Mouse (Mus musculus) thymus, postnatal 14 days (tissue): ENCODE measurements around the gene Loxl1.

Experiments
- DNase-seq: peaks from one replicate; pipeline ENCODE4 v3.0.0; 2021

The Loxl1 gene

DNA sequence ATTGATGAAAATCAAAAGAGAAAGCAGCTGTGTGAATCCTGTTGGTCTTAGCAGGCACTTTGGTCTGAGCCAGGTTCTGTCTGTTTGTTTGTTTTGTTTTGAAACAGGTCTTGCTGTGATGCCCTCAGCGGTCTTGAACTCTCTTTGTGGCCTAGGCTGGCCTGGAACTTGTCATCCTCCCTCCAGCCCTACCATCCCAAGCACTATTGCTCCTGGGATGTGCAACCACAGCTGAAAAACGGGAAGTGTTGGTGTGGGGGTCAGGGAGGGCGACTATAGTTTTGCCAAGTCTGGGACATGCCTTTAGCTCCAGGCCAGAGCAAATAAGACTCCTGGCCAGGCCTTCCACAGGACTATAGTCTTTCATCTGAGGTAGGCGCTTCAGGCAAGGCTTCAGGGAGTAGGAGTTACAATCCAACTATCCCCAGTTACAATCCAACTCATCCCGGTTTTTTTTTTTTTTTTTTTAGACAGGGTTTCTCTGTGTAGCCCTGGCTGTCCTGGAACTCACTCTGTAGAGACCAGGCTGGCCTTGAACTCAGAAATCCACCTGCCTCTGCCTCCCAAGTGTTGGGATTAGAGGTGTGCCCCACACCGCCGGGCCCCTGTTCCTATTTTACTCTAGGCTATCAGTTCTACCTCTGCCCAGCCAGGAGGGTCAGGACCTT, 64.1 kb downstream of the Loxl1 start:
- no peak for DNase-seq

DNA sequence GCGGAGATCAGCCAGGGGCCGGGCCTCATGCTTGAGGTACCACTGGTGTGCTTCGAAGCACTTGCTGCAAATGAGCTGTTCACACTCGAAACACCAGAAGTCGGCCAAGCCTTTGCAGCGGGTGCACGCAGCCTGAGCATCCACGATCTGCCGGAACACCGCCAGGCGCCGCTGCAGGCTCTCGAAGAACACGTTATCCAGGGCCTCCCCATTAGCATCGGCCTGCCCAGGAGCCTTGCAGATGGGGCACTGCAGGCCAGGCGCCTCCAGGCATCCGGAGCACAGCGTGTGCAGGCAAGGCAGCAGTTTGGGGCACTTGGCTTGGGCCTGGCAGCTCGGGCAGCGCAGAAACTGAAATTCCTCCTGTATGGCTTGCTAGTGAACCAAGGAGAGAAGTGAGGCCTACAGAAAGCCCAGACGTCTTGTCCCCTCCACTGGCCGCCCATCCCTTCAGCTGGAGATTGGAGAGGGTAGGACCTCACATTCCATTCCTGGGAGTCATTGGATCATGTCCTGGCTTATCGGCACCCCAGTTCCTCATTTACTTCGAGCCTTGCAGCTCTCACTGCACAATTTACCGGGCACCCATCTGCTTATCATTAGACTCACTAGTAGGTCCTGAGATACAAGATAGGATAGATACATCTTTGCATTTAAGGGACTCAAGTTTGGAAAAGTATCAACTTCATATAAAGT, 65.8 kb downstream of the Loxl1 start:
- DNase-seq: peak; percentile 88

GRCm38 (mm10) chr9:58246083-58246591, 66.8 kb downstream of the Loxl1 start:
- DNase-seq: no peak

DNA sequence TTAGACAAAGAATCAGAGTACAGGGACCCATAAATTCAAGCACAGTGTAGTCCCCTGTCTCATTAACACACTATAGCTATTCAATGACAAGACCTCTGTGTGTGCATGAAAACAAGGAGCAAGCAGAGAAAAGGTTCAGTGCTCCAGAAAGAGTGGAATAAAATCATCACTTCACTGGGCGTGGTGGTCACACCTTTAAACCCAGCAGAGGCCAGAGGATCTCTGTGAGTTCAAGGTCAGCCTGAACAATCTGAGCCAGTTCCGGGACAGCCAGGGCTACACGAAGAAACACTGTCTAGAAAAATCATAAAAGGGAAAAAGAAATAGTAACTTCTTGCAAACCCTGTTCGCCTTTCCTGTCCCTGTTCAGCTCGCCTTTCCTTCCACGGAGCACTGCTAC, 69.3 kb downstream of the Loxl1 start:
- DNase-seq: no peak

- no peak for DNase-seq
Measured at GRCm38 (mm10) chr9:58242696-58243095, 70.3 kb downstream of the Loxl1 start.

GRCm38 (mm10) chr9:58241780-58242485, 71.1 kb downstream of the Loxl1 start:
- no peak for DNase-seq
